Mouse (Mus musculus) spleen, postnatal 10 days (tissue): ENCODE data around the gene Rbfox1.

Experiments used
- DNase-seq, 2 experiments: peaks; one replicate each; pipeline ENCODE4 v3.0.0; 2021 to 2022; ENCODE audit warnings: low spot score in 2 of 2

Gene Rbfox1

GRCm38 (mm10) chr16:7354116-7354515 lies 1469.0 kb downstream of the Rbfox1 start:
- DNase-seq = no peak

GRCm38 (mm10) chr16:7359043-7359442 lies 1473.9 kb downstream of the Rbfox1 start:
- DNase-seq = no peak

- no peak for DNase-seq
Observed at GRCm38 (mm10) chr16:7360706-7361105, 1475.6 kb downstream of the Rbfox1 start.

GRCm38 (mm10) chr16:7365878-7366277 lies 1480.7 kb downstream of the Rbfox1 start:
- no peak for DNase-seq

GRCm38 (mm10) chr16:7374146-7374545 lies 1489.0 kb downstream of the Rbfox1 start:
- no peak for DNase-seq

GRCm38 (mm10) chr16:7374674-7375073 lies 1489.5 kb downstream of the Rbfox1 start:
- DNase-seq = no peak

GRCm38 (mm10) chr16:7396101-7396500 lies 1510.9 kb downstream of the Rbfox1 start:
- no peak for DNase-seq

- no peak for DNase-seq
Observed at GRCm38 (mm10) chr16:7404766-7405492, 1519.8 kb downstream of the Rbfox1 start.

GRCm38 (mm10) chr16:7407862-7408640 lies 1522.9 kb downstream of the Rbfox1 start:
- no peak for DNase-seq

GRCm38 (mm10) chr16:7419655-7420281 lies 1534.6 kb downstream of the Rbfox1 start:
- no peak for DNase-seq

- no peak for DNase-seq
Observed at GRCm38 (mm10) chr16:7425386-7426089, 1540.4 kb downstream of the Rbfox1 start.

- no peak for DNase-seq
Observed at GRCm38 (mm10) chr16:7433296-7433695, 1548.1 kb downstream of the Rbfox1 start.

GRCm38 (mm10) chr16:7446791-7447290 lies 1561.7 kb downstream of the Rbfox1 start:
- no peak for DNase-seq

- DNase-seq = no peak
Observed at GRCm38 (mm10) chr16:7447718-7448649, 1562.8 kb downstream of the Rbfox1 start.

GRCm38 (mm10) chr16:7451193-7451592 lies 1566.0 kb downstream of the Rbfox1 start:
- no peak for DNase-seq

GRCm38 (mm10) chr16:7457571-7457970 lies 1572.4 kb downstream of the Rbfox1 start:
- no peak for DNase-seq
